Mouse (Mus musculus): ENCODE results near the gene Glis2.

Gene Glis2

GRCm38 (mm10) chr16:4604293-4604837 is 9.9 kb downstream of the Glis2 start:
- no peak for DNase-seq (ENCODE audit: low spot score)

- DNase-seq (ENCODE audit: low spot score): no peak
These were observed 11.1 kb downstream of the Glis2 start for GRCm38 (mm10) chr16:4605514-4606131.

- peak; percentile 42 for DNase-seq (ENCODE audit: low spot score)
These were observed 12.0 kb downstream of the Glis2 start for GRCm38 (mm10) chr16:4606431-4607084.

- peak; percentile 86 for DNase-seq (ENCODE audit: low spot score)
These were observed 13.5 kb downstream of the Glis2 start for GRCm38 (mm10) chr16:4607818-4608531.

- no peak for DNase-seq (ENCODE audit: low spot score)
These were observed 14.1 kb downstream of the Glis2 start for GRCm38 (mm10) chr16:4608532-4609059.

GRCm38 (mm10) chr16:4611193-4611592 is 16.7 kb downstream of the Glis2 start:
- no peak for DNase-seq (ENCODE audit: low spot score)

GRCm38 (mm10) chr16:4611676-4612075 is 17.2 kb downstream of the Glis2 start:
- DNase-seq (ENCODE audit: low spot score): no peak

- no peak for DNase-seq (ENCODE audit: low spot score)
These were observed 19.2 kb downstream of the Glis2 start for GRCm38 (mm10) chr16:4613736-4614135.

GRCm38 (mm10) chr16:4614639-4615038 is 20.1 kb downstream of the Glis2 start:
- DNase-seq (ENCODE audit: low spot score): no peak

- DNase-seq (ENCODE audit: low spot score): no peak
These were observed 20.8 kb downstream of the Glis2 start for GRCm38 (mm10) chr16:4615297-4615696.

GRCm38 (mm10) chr16:4616829-4617228 is 22.3 kb downstream of the Glis2 start:
- DNase-seq (ENCODE audit: low spot score): no peak

- DNase-seq (ENCODE audit: low spot score): no peak
These were observed 29.6 kb downstream of the Glis2 start for GRCm38 (mm10) chr16:4624074-4624473.

- peak; percentile 96 for DNase-seq (ENCODE audit: low spot score)
These were observed 30.1 kb downstream of the Glis2 start, which contains the start of gene Pam16 for GRCm38 (mm10) chr16:4624481-4625110. Pam16 (minus strand) TSS chr16:4624988.

GRCm38 (mm10) chr16:4627105-4627504 is 32.6 kb downstream of the Glis2 start:
- DNase-seq (ENCODE audit: low spot score): no peak

GRCm38 (mm10) chr16:4628898-4629419 is 34.4 kb downstream of the Glis2 start:
- no peak for DNase-seq (ENCODE audit: low spot score)

GRCm38 (mm10) chr16:4629950-4630349 is 35.4 kb downstream of the Glis2 start:
- DNase-seq (ENCODE audit: low spot score): peak; percentile 86

GRCm38 (mm10) chr16:4632050-4632449 is 37.5 kb downstream of the Glis2 start:
- no peak for DNase-seq (ENCODE audit: low spot score)

GRCm38 (mm10) chr16:4633661-4634060 is 39.1 kb downstream of the Glis2 start:
- no peak for DNase-seq (ENCODE audit: low spot score)

- no peak for DNase-seq (ENCODE audit: low spot score)
These were observed 40.2 kb downstream of the Glis2 start for GRCm38 (mm10) chr16:4634681-4635080.

GRCm38 (mm10) chr16:4635760-4636159 is 41.2 kb downstream of the Glis2 start:
- DNase-seq (ENCODE audit: low spot score): peak; percentile 31

GRCm38 (mm10) chr16:4638891-4639390 is 44.4 kb downstream of the Glis2 start:
- DNase-seq (ENCODE audit: low spot score): no peak

- peak; percentile 96 for DNase-seq (ENCODE audit: low spot score)
These were observed 45.3 kb downstream of the Glis2 start, which contains the start of the genes Vasn and Dnaja3 for GRCm38 (mm10) chr16:4639831-4640237. Vasn (plus strand) TSS chr16:4639941. Dnaja3 (plus strand) TSS chr16:4639989.
